Mouse (Mus musculus) bone marrow macrophage, adult 2 months (primary cell): ENCODE measurements around the gene Gm3532. TPM values are rescaled to one million over a fixed set of nuclear protein-coding genes. Genes with fewer than 3 reads are reported as not detected.
"Not testable (repeated sequence)": the region's sequence is repeated elsewhere in the genome, so short reads cannot be mapped to it uniquely, and the experiment has no call there.

ENCODE experiments used
- H3K27ac ChIP-seq: 2 replicates; pipeline ENCODE4 v1.5.1; 2012; ENCODE audit warnings: low read depth, low read length; ENCODE audit not compliant: insufficient read depth
- H3K4me1 ChIP-seq: 2 replicates; pipeline ENCODE4 v1.6.1; 2012; ENCODE audit warnings: low read length; ENCODE audit not compliant: control insufficient read depth, insufficient read depth
- H3K4me3 ChIP-seq: 2 replicates; pipeline ENCODE4 v1.5.1; 2012; ENCODE audit warnings: mild to moderate bottlenecking, low read length, moderate library complexity; ENCODE audit not compliant: insufficient read depth
- polyA plus RNA-seq: library from polyadenylated mRNA; stranded (reverse); fragments of >200 nt; gene quantifications from 2 replicates; pipeline ENCODE4 v1.2.4, GENCODE M21; 2012; ENCODE audit not compliant: missing spikeins, insufficient read depth, insufficient read length

Gene Gm3532
- polyA plus RNA-seq: not detected in 2 replicates

DNA sequence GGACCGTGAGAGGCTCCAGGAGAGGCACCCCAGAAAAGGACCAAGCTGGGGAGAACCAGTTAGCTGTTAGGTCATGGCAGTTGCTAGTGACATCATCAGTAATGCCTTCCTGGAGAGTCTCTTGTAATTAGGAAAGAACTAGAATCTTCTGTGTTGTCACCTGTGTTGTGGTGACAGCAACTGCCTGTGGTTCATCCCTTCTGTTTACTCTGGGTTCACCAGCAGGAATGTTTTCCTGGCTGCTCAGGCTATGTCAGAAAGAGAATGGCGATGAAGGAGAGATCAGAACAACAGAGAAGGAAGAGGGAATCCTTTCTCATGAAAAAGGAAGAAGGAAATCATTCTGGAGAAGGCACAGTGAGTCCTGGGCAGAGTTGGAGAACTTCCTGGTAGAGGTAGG is at the start of gene Gm3532:
Gene Gm3532, plus strand, starts transcription at position 301 of the 400 bp plus-strand sequence.
- H3K27ac ChIP-seq, H3K4me1 ChIP-seq, H3K4me3 ChIP-seq: not testable (repeated sequence)

DNA sequence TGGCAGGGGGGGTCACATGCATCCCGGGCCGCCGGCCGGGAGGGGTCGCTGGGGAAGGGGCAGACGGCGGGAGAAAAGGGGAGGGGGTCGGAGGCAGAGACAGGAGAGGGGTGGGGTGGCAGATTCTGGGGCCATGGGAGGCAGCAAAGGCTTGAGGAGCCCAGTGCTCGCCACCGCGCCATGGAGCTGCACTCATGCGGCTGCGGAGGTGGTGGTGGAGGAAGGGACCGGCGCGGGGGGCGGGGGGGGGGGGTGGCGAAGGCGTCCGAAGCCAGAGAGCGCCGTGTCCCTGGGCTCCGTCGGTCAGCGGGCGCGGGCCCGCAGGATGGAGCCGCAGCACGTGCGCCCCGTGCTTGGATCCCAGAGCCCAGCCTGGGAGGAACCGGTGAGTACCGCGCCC is 36.9 kb upstream of the Gm3532 start, which contains the start of gene Gm3488:
Gene Gm3488, plus strand, starts transcription at position 301 of the 400 bp plus-strand sequence.
- not testable (repeated sequence) for H3K27ac ChIP-seq, H3K4me3 ChIP-seq, H3K4me1 ChIP-seq

Other genes starting within 250 kb of the Gm3532 start
- not detected in 2 replicates for gene Gm3542, start 203.6 kb upstream of the Gm3532 start, polyA plus RNA-seq
- gene Gm3500, start 149.4 kb upstream of the Gm3532 start, polyA plus RNA-seq: not detected in 2 replicates
- not detected in 2 replicates for gene Gm3194, start 83.0 kb upstream of the Gm3532 start, polyA plus RNA-seq
- gene Gm8246, start 60.7 kb upstream of the Gm3532 start, polyA plus RNA-seq: not detected in 2 replicates
- gene Gm3187, start 54.3 kb upstream of the Gm3532 start, polyA plus RNA-seq: not detected in 2 replicates
- gene Gm3488, start 36.8 kb upstream of the Gm3532 start, polyA plus RNA-seq: not detected in 2 replicates
- not detected in 2 replicates for gene Gm8265, start 94.5 kb downstream of the Gm3532 start, polyA plus RNA-seq
- gene Gm9603, start 149.0 kb downstream of the Gm3532 start, polyA plus RNA-seq: not detected in 2 replicates
- gene Gm3373, start 203.1 kb downstream of the Gm3532 start, polyA plus RNA-seq: not detected in 2 replicates